Mouse (Mus musculus): Measurements from ENCODE around the gene Utrn. TPM values are rescaled to one million over a fixed set of nuclear protein-coding genes. Genes with fewer than 3 reads are reported as not detected.

Gene Utrn
- polyA plus RNA-seq, 1 experiment = 33.5 TPM

DNA sequence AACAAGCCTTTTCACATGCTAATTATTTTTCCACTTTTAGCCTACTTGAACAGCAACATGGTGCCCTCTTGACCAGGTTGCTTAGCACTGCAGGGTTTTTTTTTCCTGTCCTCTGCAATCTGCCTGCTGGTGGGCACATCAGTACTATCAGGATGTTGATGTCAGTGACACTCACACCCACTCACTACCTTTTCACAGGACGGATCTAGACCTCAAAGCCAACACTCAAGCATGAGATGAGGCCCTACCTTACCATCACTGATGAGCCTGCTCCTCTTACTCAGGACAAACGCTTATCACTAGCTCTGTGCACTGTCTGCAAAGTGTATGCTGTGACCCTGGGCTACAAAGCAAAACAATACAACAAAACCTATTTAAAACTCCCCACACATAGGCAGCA is 63.3 kb downstream of the Utrn start:
- WGBS = 93% methylated on average over 2 of the region's 2 CpGs
- Histone ChIP-seq H3K4me3 (replicated peaks; ENCODE audit: insufficient read depth, low read depth, low read length) (no peak overlapping the region), H3K4me1 (ENCODE audit: control insufficient read depth, insufficient read depth, low read length) (peaks cover 9% of the 10 kb centered on the region; the same call in 1 of the 2 replicates), H3K27me3 (ENCODE audit: control insufficient read depth, insufficient read depth, low read length) (no peaks in the 10 kb centered on the region), H3K27ac (ENCODE audit: insufficient read depth, low read length) (no peak overlapping the region)
- TF ChIP-seq CTCF (IDR thresholded peaks at IDR 0.05; ENCODE audit: borderline replicate concordance, insufficient read depth, low read depth, low read length) = no peak
- TF ChIP-seq POLR2A (IDR thresholded peaks at IDR 0.05; ENCODE audit: borderline replicate concordance, insufficient read depth, low read length) = no peak
- no peak for DNase-seq

DNA sequence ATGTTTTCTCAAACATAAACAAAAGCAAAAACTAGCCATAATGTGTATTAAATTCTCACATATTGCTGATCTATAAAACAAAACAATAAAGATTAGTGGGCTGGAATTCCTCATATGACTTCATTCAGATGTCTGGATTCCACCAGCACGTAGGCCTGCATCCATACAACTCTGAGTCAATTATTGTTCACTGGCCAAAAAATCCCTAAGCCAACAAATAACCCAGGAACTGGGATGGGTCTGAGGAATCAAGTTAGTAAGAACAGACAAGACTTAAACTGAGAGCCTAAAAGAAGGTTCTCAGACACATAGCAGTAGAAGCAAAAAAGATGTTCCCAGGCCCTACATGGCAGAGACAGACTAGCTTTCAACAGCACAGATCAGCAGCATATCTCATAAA is 65.2 kb downstream of the Utrn start:
- no peak for DNase-seq
- Histone ChIP-seq H3K4me3 (replicated peaks; ENCODE audit: insufficient read depth, low read depth, low read length) (no peak overlapping the region), H3K27me3 (ENCODE audit: control insufficient read depth, insufficient read depth, low read length) (no peaks in the 10 kb centered on the region), H3K27ac (ENCODE audit: insufficient read depth, low read length) (no peak overlapping the region), H3K4me1 (ENCODE audit: control insufficient read depth, insufficient read depth, low read length) (peaks cover 9% of the 10 kb centered on the region; the same call in 1 of the 2 replicates)
- no peak for TF ChIP-seq CTCF (IDR thresholded peaks at IDR 0.05; ENCODE audit: borderline replicate concordance, insufficient read depth, low read depth, low read length)
- TF ChIP-seq POLR2A (IDR thresholded peaks at IDR 0.05; ENCODE audit: borderline replicate concordance, insufficient read depth, low read length) = no peak
- 47% methylated on average over 1 of the region's 1 CpGs for WGBS

DNA sequence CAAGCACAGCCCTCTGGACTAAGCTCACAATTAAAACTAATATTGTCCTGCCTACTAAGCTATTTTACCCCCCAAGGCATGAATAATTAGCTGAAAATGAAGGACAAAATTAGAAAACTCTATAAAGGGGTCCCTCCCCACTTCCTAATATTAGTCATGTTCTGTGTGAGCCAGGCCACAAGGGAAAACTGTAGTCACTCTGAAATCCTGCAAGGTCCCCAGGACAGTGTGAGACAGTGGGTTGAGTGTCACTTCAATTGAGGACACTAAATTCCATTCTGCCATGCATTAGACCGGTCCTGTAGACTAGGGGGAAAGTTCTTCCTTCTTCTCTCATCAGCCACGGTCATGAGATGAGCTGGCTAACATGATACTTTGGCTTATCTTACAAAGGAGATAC is 69.7 kb downstream of the Utrn start:
- Histone ChIP-seq H3K27me3 (ENCODE audit: control insufficient read depth, insufficient read depth, low read length) (no peaks in the 10 kb centered on the region), H3K4me1 (ENCODE audit: control insufficient read depth, insufficient read depth, low read length) (peaks cover 7% of the 10 kb centered on the region; the same call in 1 of the 2 replicates), H3K27ac (ENCODE audit: insufficient read depth, low read length) (no peak overlapping the region), H3K4me3 (replicated peaks; ENCODE audit: insufficient read depth, low read depth, low read length) (no peak overlapping the region)
- TF ChIP-seq CTCF (IDR thresholded peaks at IDR 0.05; ENCODE audit: borderline replicate concordance, insufficient read depth, low read depth, low read length) (no peak), POLR2A (IDR thresholded peaks at IDR 0.05; ENCODE audit: borderline replicate concordance, insufficient read depth, low read length) (no peak)
- no peak for DNase-seq
- 92% methylated on average over 2 of the region's 2 CpGs for WGBS

- H3K4me1 ChIP-seq (ENCODE audit: control insufficient read depth, insufficient read depth, low read length) = peaks cover 7% of the 10 kb centered on the region; the same call in 1 of the 2 replicates
- no peak for DNase-seq
- TF ChIP-seq CTCF (IDR thresholded peaks at IDR 0.05; ENCODE audit: borderline replicate concordance, insufficient read depth, low read depth, low read length) (no peak), POLR2A (IDR thresholded peaks at IDR 0.05; ENCODE audit: borderline replicate concordance, insufficient read depth, low read length) (no peak)
- H3K4me3 ChIP-seq (replicated peaks; ENCODE audit: insufficient read depth, low read depth, low read length) = no peak overlapping the region
- H3K27me3 ChIP-seq (ENCODE audit: control insufficient read depth, insufficient read depth, low read length) = no peaks in the 10 kb centered on the region
- 94% methylated on average over 4 of the region's 4 CpGs for WGBS
- no peak overlapping the region for H3K27ac ChIP-seq (ENCODE audit: insufficient read depth, low read length)
These were observed 70.9 kb downstream of the Utrn start for GRCm38 (mm10) chr10:12798248-12798647.

DNA sequence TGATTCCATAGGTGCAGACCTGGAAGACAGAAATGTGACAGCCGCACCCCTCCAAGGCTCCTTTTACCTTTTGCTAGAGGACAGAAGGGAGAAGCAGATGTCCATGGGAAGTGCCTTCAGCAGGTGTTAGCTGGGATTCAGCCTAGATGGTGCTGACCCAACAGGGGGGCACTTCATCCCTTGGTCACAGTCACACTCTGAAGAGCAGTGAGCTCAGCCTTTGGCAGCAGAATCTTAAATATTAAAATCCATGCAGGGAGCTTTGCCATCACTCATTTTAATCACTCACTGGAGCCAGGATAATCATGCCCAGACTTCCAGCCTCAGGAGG is 72.7 kb downstream of the Utrn start:
- H3K4me1 ChIP-seq (ENCODE audit: control insufficient read depth, insufficient read depth, low read length) = peaks cover 7% of the 10 kb centered on the region; the same call in 1 of the 2 replicates
- DNase-seq = peak; percentile 79 to 91
- H3K27me3 ChIP-seq (ENCODE audit: control insufficient read depth, insufficient read depth, low read length) = no peaks in the 10 kb centered on the region
- peak overlapping the region; percentile 48 for H3K27ac ChIP-seq (ENCODE audit: insufficient read depth, low read length)
- no peak overlapping the region for H3K4me3 ChIP-seq (replicated peaks; ENCODE audit: insufficient read depth, low read depth, low read length)
- no peak for TF ChIP-seq POLR2A (IDR thresholded peaks at IDR 0.05; ENCODE audit: borderline replicate concordance, insufficient read depth, low read length)
- TF ChIP-seq CTCF (IDR thresholded peaks at IDR 0.05; ENCODE audit: borderline replicate concordance, insufficient read depth, low read depth, low read length) = no peak
- WGBS = 10% methylated on average over 1 of the region's 1 CpGs

GRCm38 (mm10) chr10:12795796-12796509 is 73.2 kb downstream of the Utrn start:
- 5% methylated on average over 8 of the region's 8 CpGs for WGBS
- H3K4me1 ChIP-seq (ENCODE audit: control insufficient read depth, insufficient read depth, low read length) = peaks cover 7% of the 10 kb centered on the region; the same call in 1 of the 2 replicates
- H3K4me3 ChIP-seq (replicated peaks; ENCODE audit: insufficient read depth, low read depth, low read length) = no peak overlapping the region
- peak; percentile 36; the same call in 1 of the 2 replicates for TF ChIP-seq CTCF (IDR thresholded peaks at IDR 0.05; ENCODE audit: borderline replicate concordance, insufficient read depth, low read depth, low read length)
- no peak for TF ChIP-seq POLR2A (IDR thresholded peaks at IDR 0.05; ENCODE audit: borderline replicate concordance, insufficient read depth, low read length)
- no peaks in the 10 kb centered on the region for H3K27me3 ChIP-seq (ENCODE audit: control insufficient read depth, insufficient read depth, low read length)
- peak in 1 of 2 experiments; percentile 57 for DNase-seq
- peak overlapping the region; percentile 48 for H3K27ac ChIP-seq (ENCODE audit: insufficient read depth, low read length)

DNA sequence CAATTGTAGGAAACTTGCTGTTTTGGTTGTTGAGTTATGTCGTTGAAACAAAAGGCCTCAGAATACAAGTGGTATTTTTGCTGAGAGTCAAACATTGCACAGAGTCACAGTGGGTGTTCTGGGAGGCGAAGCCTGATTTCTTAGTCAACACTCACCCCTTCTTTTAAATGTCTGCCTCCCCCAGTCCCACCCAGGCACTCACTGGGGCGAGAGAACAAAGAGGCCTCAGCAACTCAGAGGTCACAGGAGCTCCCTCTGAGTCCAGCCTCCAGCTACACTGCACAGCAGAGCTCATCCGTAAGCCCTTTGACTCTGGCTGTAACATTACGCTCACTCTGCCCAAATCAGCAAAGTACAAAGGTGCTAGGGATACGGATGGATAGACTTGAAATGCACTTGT is 77.1 kb downstream of the Utrn start:
- TF ChIP-seq POLR2A (IDR thresholded peaks at IDR 0.05; ENCODE audit: borderline replicate concordance, insufficient read depth, low read length) (no peak), CTCF (IDR thresholded peaks at IDR 0.05; ENCODE audit: borderline replicate concordance, insufficient read depth, low read depth, low read length) (no peak)
- Histone ChIP-seq H3K27ac (ENCODE audit: insufficient read depth, low read length) (no peak overlapping the region), H3K4me1 (ENCODE audit: control insufficient read depth, insufficient read depth, low read length) (peaks cover 3% of the 10 kb centered on the region; the same call in 1 of the 2 replicates), H3K27me3 (ENCODE audit: control insufficient read depth, insufficient read depth, low read length) (no peaks in the 10 kb centered on the region), H3K4me3 (replicated peaks; ENCODE audit: insufficient read depth, low read depth, low read length) (no peak overlapping the region)
- no peak for DNase-seq
- 83% methylated on average over 6 of the region's 6 CpGs for WGBS

DNA sequence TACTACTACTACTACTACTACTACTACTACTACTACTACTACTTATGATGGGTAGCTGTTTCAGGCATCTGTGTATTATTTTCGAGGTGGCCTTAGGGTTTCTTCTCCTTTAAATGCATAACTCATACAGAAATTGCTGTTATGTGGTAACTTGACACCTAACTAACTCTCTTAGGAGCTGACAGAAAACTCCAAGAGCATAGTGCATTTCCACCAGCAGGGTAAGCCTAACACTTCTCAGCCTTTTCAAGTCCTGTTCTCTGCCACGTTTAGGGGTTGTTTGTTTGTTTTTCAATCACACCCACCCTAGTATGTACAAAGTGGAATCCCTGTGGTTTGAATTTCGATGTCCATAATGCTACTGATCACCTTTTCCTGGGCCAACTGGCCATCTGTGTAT is 78.3 kb downstream of the Utrn start:
- TF ChIP-seq POLR2A (IDR thresholded peaks at IDR 0.05; ENCODE audit: borderline replicate concordance, insufficient read depth, low read length) = no peak
- no peak for TF ChIP-seq CTCF (IDR thresholded peaks at IDR 0.05; ENCODE audit: borderline replicate concordance, insufficient read depth, low read depth, low read length)
- Histone ChIP-seq H3K27ac (ENCODE audit: insufficient read depth, low read length) (no peak overlapping the region), H3K27me3 (ENCODE audit: control insufficient read depth, insufficient read depth, low read length) (no peaks in the 10 kb centered on the region), H3K4me3 (replicated peaks; ENCODE audit: insufficient read depth, low read depth, low read length) (no peak overlapping the region), H3K4me1 (ENCODE audit: control insufficient read depth, insufficient read depth, low read length) (no peaks in the 10 kb centered on the region; the same call in 1 of the 2 replicates)
- DNase-seq = no peak
- WGBS = 51% methylated on average over 3 of the region's 3 CpGs
